Mouse (Mus musculus) hematopoietic stem cell, adult 5-6 weeks (primary cell): ENCODE measurements around the gene Grik2. TPM values are rescaled to one million over a fixed set of nuclear protein-coding genes. Genes with fewer than 3 reads are reported as not detected.
"Not testable (repeated sequence)": the region's sequence is repeated elsewhere in the genome, so short reads cannot be mapped to it uniquely, and the experiment has no call there.

Experiments used
- ATAC-seq, 2 experiments: fragments of 125-278 bp in 1 of 2; replicated peaks in 1 of 2; 2 replicates each; pipeline ENCODE4 v1.8.0; 2016 to 2017; ENCODE audit warnings: inconsistent platforms in 2 of 2, mild to moderate bottlenecking in 2 of 2, moderate number of reproducible peaks in 2 of 2, low read depth in 1 of 2, moderate TSS enrichment in 1 of 2; ENCODE audit not compliant: low FRiP score in 2 of 2, poor library complexity in 2 of 2, severe bottlenecking in 2 of 2, insufficient read depth in 1 of 2, low TSS enrichment in 1 of 2
- total RNA-seq: library from RNA; stranded (forward); fragments of 172-1452, 232-1000 nt; gene quantifications from 2 replicates; pipeline ENCODE4 v1.2.3, GENCODE M21; 2017

Gene Grik2
- total RNA-seq, 1 experiment from 2014 or later, result not detected

DNA sequence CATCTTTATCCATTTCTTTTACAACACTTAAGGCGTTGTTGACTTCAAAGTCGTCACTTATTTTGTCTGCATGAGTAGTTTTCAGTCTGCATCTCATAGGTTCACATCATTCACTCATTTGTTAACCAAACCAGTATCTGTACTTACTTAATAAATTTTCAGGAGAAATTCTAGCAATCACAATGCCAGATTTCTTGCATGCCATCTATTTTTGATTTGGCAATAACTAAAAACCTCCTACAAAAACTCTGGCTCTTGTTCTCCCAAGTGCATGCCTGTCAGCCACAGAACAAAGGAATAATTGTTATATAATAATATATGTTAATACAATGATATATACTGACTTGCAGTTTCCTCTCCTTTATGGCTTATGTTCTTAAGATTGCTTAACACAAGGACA, 331.8 kb downstream of the Grik2 start:
- no peak for ATAC-seq

DNA sequence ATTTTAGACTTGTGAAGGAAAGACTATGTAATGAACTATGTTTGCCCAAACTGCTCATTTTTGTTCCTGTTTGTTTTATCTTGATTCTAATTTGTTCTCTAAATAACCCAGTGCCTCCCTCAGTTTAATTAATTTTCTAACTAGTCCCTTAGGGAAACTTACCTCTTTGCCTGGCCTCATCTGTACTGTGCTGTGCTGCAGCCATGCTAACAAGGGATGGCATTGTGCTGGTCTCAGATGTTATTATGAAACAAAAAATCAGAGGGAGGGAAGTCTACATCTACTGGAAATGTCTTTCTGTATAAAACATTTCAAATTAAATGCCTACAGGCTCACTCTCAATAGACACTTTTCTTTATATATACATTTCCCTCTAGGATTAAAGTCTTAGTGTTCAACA, 335.0 kb downstream of the Grik2 start:
- ATAC-seq, result no peak

- ATAC-seq, result no peak
Measured at GRCm38 (mm10) chr10:49441369-49441768, 347.2 kb downstream of the Grik2 start.

- no peak for ATAC-seq
Measured at GRCm38 (mm10) chr10:49437057-49437456, 351.5 kb downstream of the Grik2 start.

DNA sequence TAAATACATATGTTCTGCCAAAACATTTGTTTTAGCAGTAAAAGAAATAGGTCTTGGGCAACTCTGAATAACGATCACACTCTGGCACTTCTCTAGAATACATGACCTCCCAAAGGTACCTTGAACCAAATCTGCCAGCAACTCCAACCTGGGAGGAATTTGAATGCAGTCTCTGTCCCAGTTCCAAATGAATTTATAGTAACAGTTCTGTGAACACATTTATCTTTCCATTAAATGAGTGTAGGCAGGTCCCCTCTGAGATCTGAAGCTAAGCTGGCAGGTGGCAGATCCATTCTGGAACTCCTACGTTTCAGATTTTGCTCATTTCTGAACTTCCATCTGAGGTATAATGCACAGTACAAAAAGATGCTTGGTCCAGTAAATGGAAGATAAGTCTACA, 352.3 kb downstream of the Grik2 start:
- ATAC-seq, result no peak

GRCm38 (mm10) chr10:49432825-49433224, 355.7 kb downstream of the Grik2 start:
- ATAC-seq, result no peak

DNA sequence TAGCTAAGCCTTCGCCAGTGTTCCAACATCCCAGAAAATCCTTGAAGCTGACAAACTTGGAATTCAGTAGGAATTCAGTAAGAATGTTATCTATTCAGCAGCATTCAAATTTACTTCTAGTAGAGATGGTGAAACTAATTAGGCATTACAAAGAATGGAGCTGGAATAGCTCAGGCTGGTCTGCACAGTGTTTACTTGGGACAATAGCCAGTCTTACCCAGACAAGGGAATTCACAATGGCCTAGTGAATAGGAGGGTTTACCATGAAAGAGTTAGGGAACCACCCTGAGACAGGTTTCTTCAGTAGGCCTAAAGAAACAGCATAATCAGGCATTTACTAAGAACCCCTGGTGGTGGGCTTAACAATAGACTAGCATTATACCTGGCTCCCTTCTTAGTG, 371.4 kb downstream of the Grik2 start:
- ATAC-seq, result not testable (repeated sequence)

GRCm38 (mm10) chr10:49382996-49383395, 405.6 kb downstream of the Grik2 start:
- no peak for ATAC-seq

- no peak for ATAC-seq
Measured at GRCm38 (mm10) chr10:49381852-49382251, 406.7 kb downstream of the Grik2 start.

DNA sequence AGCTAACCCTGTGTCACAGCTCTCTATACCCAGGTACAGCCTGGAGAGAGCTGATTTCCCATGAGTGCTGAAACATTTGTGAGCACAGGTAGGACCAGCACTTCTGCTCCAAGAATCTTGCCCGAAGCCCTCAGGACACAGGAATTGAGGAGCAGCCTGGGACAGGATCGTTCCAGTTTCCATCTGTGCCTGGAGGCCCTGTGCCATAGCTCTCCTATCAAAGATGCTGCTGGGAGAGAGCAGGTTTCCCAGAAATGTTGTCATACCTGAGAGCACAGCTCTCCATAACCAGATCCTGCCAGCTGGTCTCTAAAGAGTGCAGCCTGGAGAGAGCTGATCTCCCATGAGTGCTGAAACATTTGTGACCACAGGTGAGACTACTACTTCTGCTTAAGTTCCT, 420.0 kb downstream of the Grik2 start:
- no peak for ATAC-seq

DNA sequence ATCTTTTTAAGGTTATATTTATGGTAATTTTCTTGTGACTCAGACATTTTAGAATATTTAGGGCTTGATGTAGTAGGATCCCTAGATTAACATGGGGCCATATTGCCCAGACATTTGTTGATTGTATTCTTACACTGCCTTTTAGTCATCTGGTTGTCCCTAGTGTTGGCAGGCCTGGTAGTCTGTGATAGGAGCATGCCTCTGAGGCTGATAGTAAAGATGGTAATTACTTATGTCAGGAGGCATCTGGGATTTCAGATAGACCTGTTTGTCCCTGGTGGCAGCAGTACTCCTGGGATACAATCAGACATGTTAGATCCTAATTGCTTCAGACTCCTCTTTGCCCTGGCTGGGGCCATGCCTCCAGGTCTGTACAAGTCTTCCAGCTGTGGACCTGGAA, 423.3 kb downstream of the Grik2 start:
- no peak for ATAC-seq

DNA sequence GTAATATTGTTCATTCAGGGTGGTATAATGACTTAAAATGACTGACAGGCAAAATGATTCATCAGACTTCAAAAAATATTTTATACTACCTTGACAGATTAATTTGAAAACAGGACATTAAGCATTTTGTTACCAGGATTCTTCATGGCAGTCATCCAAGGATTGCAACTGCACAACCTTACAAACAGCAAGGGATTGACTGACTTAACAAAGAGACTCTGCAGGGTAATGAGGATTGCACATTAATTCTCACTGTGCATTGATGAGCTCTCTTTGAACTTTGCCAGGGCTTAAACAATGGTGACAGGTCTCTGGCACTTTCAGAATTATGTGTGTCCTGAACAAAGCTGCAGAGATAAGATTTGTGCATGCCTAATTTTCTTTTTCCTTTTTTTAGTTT, 466.2 kb downstream of the Grik2 start:
- ATAC-seq, result no peak

GRCm38 (mm10) chr10:49319880-49320279, 468.7 kb downstream of the Grik2 start:
- ATAC-seq, result no peak

GRCm38 (mm10) chr10:49256247-49256939, 532.2 kb downstream of the Grik2 start:
- ATAC-seq, result no peak

GRCm38 (mm10) chr10:49237356-49237755, 551.2 kb downstream of the Grik2 start:
- not testable (repeated sequence) for ATAC-seq

- not testable (repeated sequence) for ATAC-seq
Measured at GRCm38 (mm10) chr10:49236844-49237243, 551.7 kb downstream of the Grik2 start.

DNA sequence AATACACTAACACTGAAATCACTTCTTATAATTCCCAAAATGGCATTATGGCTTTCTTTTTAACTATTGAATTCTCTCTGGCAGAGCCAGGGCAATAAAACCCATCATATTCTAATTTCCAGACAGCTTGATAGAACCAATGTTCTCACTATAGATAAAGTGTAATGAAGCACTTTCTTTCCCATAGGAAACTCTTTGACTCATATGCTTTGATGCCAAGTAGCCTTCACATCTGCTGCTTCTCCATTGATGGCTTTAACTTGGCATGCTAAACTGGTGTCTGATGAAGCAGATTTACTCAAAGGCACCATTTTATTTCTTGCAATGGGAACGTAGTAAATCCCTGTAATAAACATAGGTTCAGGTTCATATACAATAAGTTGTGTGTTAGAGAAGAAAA, 568.5 kb downstream of the Grik2 start:
- ATAC-seq, result no peak

DNA sequence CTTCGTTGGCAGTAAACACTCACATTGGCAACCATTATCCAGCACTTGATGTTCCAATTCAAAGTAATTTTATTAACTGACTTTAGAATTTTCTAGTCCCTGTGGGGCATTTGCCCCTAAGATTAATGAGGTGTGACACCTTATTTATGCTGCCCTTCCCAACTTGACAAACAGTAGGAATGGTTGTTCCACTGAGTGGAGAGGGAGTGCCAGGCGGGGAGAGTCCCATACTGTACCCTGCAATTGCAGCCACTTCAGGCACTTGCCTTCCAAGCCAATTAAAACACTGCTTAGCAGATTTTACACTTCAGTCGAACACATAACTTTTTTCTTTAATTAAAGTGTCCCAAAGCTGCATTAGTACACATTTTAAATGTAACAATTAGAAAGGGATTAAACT, 568.9 kb downstream of the Grik2 start:
- ATAC-seq, result no peak

DNA sequence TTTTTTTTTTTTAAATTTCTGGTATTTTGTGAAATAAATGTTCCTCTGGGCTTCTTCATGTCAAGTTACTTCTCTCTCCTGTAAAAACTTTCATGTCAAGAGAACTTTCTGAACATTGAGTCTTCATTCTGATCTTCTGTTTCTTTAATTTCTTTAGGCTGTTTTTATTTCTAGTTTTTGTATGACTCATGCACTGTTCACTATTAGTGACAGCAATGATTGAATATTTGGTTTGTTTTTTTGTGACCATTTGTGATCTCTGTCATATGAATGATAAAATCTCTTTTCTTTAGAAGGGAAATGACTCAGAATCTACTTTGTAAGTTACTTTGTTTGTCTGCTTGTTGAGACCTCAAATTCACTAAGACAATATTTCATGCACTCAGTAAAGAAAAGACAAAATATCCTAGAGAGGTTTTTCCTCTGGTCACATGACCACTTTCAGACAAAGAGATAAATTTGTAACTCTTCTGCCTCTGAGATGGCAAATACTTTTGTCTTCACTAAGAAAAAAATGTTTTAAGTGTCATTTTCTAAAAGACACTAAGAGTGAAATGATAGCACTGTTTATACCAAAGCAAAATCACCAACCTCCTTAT, 596.7 kb downstream of the Grik2 start:
- ATAC-seq, result no peak
